Mouse (Mus musculus) megakaryocyte, embryonic 14.5 days (primary cell): ENCODE measurements around the gene Gm3002. TPM values are rescaled to one million over a fixed set of nuclear protein-coding genes. Genes with fewer than 3 reads are reported as not detected.
"Not testable (repeated sequence)": the region's sequence is repeated elsewhere in the genome, so short reads cannot be mapped to it uniquely, and the experiment has no call there.

Source experiments
- H3K27me3 ChIP-seq: replicated peaks from 2 replicates; pipeline ENCODE3; 2012; ENCODE audit warnings: inconsistent platforms
- H3K36me3 ChIP-seq: replicated peaks from 2 replicates; pipeline ENCODE3; 2012; ENCODE audit warnings: low read length, inconsistent platforms, mixed read lengths
- H3K4me1 ChIP-seq: 2 replicates; pipeline ENCODE4 v1.6.1; 2012; ENCODE audit warnings: inconsistent platforms
- H3K4me3 ChIP-seq: replicated peaks from 2 replicates; pipeline ENCODE3; 2012; ENCODE audit warnings: moderate library complexity, mild to moderate bottlenecking, inconsistent platforms
- H3K9me3 ChIP-seq: 2 replicates; pipeline ENCODE4 v1.6.1; 2012; ENCODE audit warnings: inconsistent platforms
- polyA plus RNA-seq: library from polyadenylated mRNA; stranded (reverse); fragments of >175 nt; gene quantifications from 2 replicates; pipeline ENCODE4 v1.2.3, GENCODE M21; 2012; ENCODE audit warnings: low replicate concordance; ENCODE audit not compliant: insufficient read depth

Gene Gm3002
- not detected in 2 replicates for polyA plus RNA-seq

DNA sequence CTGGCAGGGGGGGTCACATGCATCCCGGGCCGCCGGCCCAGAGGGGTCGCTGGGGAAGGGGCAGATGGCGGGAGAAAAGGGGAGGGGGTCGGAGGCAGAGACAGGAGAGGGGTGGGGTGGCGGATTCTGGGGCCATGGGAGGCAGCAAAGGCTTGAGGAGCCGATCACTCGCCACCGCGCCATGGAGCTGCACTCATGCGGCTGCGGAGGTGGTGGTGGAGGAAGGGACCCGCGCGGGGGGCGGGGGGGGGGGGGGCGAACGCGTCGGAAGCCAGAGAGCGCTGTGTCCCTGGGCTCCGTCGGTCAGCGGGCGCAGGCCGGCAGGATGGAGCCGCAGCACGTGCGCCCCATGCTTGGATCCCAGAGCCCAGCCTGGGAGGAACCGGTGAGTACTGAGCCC is at the start of gene Gm3002:
Gm3002 (plus strand) TSS at position 301 of the 400 bp plus-strand sequence.
- H3K4me1 ChIP-seq, H3K4me3 ChIP-seq, H3K9me3 ChIP-seq, H3K36me3 ChIP-seq, H3K27me3 ChIP-seq: not testable (repeated sequence)

DNA sequence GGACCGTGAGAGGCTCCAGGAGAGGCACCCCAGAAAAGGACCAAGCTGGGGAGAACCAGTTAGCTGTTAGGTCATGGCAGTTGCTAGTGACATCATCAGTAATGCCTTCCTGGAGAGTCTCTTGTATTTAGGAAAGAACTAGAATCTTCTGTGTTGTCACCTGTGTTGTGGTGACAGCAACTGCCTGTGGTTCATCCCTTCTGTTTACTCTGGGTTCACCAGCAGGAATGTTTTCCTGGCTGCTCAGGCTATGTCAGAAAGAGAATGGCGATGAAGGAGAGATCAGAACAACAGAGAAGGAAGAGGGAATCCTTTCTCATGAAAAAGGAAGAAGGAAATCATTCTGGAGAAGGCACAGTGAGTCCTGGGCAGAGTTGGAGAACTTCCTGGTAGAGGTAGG is 36.1 kb downstream of the Gm3002 start, which contains the start of gene Gm3033:
Gm3033 (plus strand) TSS at position 301 of the 400 bp plus-strand sequence.
- not testable (repeated sequence) for H3K27me3 ChIP-seq, H3K9me3 ChIP-seq, H3K4me1 ChIP-seq, H3K36me3 ChIP-seq, H3K4me3 ChIP-seq

DNA sequence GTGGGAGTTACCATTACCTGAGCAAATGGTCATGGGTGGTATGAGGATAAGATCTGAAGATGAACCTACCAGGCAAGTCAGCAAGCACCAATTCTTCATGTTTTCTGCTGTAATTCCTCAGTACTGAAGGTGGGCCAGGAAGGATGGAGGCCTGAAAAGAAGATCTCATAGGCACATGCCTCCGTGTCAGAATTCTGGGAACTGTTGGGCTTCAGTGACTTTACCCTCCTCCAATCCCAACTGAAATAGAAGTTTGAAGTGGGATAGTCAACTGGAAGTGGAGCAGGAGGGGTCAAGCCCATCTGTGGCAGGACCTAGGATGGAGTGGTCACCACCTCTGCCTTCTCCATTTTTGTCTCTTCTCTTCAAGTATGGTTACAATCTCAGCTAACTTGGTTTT is 74.0 kb downstream of the Gm3002 start, which contains the start of gene Gm2916:
Gm2916 (plus strand) TSS at position 301 of the 400 bp plus-strand sequence.
- H3K9me3 ChIP-seq, H3K36me3 ChIP-seq, H3K4me3 ChIP-seq, H3K4me1 ChIP-seq, H3K27me3 ChIP-seq: not testable (repeated sequence)

DNA sequence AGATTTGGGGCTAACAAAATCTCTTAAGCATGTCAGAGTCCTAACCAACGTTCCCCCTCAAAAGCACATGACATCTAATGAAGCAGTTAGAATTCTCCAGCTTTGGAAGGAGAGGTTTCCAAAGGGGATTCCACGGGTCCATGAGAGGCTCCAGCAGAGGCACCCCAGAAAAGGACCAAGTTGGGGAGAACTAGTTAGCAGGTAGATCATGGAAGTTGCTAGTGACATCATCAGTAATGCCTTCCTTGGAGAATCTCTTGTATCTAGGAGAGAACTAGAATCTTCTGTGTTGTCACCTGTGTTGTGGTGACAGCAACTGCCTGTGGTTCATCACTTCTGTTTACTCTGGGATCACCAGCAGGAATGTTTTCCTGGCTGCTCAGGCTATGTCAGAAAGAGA is 121.6 kb downstream of the Gm3002 start, which contains the start of gene Gm3029:
Gm3029 (plus strand) TSS at position 301 of the 400 bp plus-strand sequence.
- not testable (repeated sequence) for H3K9me3 ChIP-seq, H3K36me3 ChIP-seq, H3K4me1 ChIP-seq, H3K4me3 ChIP-seq, H3K27me3 ChIP-seq

DNA sequence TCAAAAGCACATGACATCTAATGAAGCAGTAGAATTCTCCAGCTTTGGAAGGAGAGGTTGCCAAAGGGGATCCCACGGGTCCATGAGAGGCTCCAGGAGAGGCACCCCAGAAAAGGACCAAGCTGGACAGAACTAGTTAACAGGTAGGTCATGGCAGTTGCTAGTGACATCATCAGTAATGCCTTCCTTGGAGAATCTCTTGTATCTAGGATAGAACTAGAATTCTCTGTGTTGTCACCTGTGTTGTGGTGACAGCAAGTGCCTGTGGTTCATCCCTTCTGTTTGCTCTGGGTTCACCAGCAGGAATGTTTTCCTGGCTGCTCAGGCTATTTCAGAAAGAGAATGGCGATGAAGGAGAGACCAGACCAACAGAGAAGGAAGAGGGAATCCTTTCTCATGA is 153.4 kb downstream of the Gm3002 start, which contains the start of gene Gm3095:
Gm3095 (plus strand) TSS at position 301 of the 400 bp plus-strand sequence.
- H3K4me1 ChIP-seq, H3K4me3 ChIP-seq, H3K27me3 ChIP-seq, H3K9me3 ChIP-seq, H3K36me3 ChIP-seq: not testable (repeated sequence)

DNA sequence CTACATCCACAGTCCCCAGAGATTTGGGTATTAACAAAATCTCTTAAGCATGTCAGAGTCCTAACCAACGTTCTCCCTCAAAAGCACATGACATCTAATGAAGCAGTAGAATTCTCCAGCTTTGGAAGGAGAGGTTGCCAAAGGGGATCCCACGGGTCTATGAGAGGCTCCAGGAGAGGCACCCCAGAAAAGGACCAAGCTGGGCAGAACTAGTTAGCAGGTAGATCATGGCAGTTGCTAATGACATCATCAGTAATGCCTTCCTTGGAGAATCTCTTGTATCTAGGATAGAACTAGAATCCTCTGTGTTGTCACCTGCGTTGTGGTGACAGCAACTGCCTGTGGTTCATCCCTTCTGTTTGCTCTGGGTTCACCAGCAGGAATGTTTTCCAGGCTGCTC is 188.2 kb downstream of the Gm3002 start, which contains the start of gene Gm3099:
Gm3099 (plus strand) TSS at position 301 of the 400 bp plus-strand sequence.
- H3K27me3 ChIP-seq, H3K9me3 ChIP-seq, H3K4me1 ChIP-seq, H3K4me3 ChIP-seq, H3K36me3 ChIP-seq: not testable (repeated sequence)

Other genes with a start within 250 kb of the Gm3002 start
- not detected in 2 replicates for gene Gm3012, start 175.6 kb upstream of the Gm3002 start, polyA plus RNA-seq
- not detected in 2 replicates for gene Gm3020, start 158.0 kb upstream of the Gm3002 start, polyA plus RNA-seq
- not detected in 2 replicates for gene Gm3043, start 121.3 kb upstream of the Gm3002 start, polyA plus RNA-seq
- not detected in 2 replicates for gene Gm3033, start 36.2 kb downstream of the Gm3002 start, polyA plus RNA-seq
- not detected in 2 replicates for gene Gm2916, start 74.1 kb downstream of the Gm3002 start, polyA plus RNA-seq
- not detected in 2 replicates for gene Gm3029, start 121.7 kb downstream of the Gm3002 start, polyA plus RNA-seq
- gene Gm3095, start 153.5 kb downstream of the Gm3002 start, polyA plus RNA-seq, result not detected in 2 replicates
- not detected in 2 replicates for gene Gm3099, start 188.3 kb downstream of the Gm3002 start, polyA plus RNA-seq
- not detected in 2 replicates for gene Gm5796, start 213.9 kb downstream of the Gm3002 start, polyA plus RNA-seq